Mouse (Mus musculus) stomach, embryonic 15.5 days (tissue): ENCODE data around the gene Csf2rb2. TPM values are rescaled to one million over a fixed set of nuclear protein-coding genes. Genes with fewer than 3 reads are reported as not detected.

ENCODE experiments used
- ATAC-seq: fragments of 200-750 bp; cut with Nextera tagmentation; 2 replicates; pipeline ENCODE4 v1.8.0; 2017; ENCODE audit warnings: low read depth, moderate number of reproducible peaks, moderate TSS enrichment; ENCODE audit not compliant: insufficient read depth, low FRiP score
- H3K27ac ChIP-seq: fragments of 300-500 bp; sonication (generic); 2 replicates; pipeline ENCODE4 v1.5.1; 2015; ENCODE audit warnings: mild to moderate bottlenecking, inconsistent platforms
- H3K27me3 ChIP-seq: fragments of 300-500 bp; sonication (generic); replicated peaks from 2 replicates; pipeline ENCODE4 v1.6.1; 2015; ENCODE audit warnings: inconsistent platforms
- H3K36me3 ChIP-seq: fragments of 300-500 bp; sonication (generic); 2 replicates; pipeline ENCODE4 v1.6.1; 2015; ENCODE audit warnings: inconsistent platforms
- H3K4me1 ChIP-seq: fragments of 300-500 bp; sonication (generic); 2 replicates; pipeline ENCODE4 v1.6.1; 2015; ENCODE audit warnings: inconsistent platforms
- H3K4me2 ChIP-seq: fragments of 300-500 bp; sonication (generic); 2 replicates; pipeline ENCODE4 v1.6.1; 2015; ENCODE audit warnings: mild to moderate bottlenecking, inconsistent platforms
- H3K4me3 ChIP-seq: fragments of 300-500 bp; sonication (generic); replicated peaks from 2 replicates; pipeline ENCODE4 v1.5.1; 2015; ENCODE audit warnings: inconsistent platforms
- H3K9ac ChIP-seq: fragments of 300-500 bp; sonication (generic); 2 replicates; pipeline ENCODE4 v1.6.1; 2015; ENCODE audit warnings: inconsistent platforms
- H3K9me3 ChIP-seq: fragments of 300-500 bp; sonication (generic); 2 replicates; pipeline ENCODE4 v1.6.1; 2016; ENCODE audit warnings: inconsistent platforms
- whole genome bisulfite sequencing: fragments of 180-500 bp; shearing (Covaris S2); methylation state at CpG from one replicate; pipeline ENCODE4 v1.1.7; 2015; 5-methylcytosine and 5-hydroxymethylcytosine counted together
- microRNA-seq: library from miRNA; unstranded; fragments of <30 nt; microRNA quantifications from one replicate; pipeline ENCODE4, GENCODE M21; 2016
- polyA plus RNA-seq: library from polyadenylated mRNA; unstranded; fragments of >200 nt; fragmentation: Nextera tagmentation; extraction: Ambion mirVana; gene quantifications from 2 replicates; pipeline ENCODE4 v1.2.1, GENCODE M21; 2015

Gene Csf2rb2
- polyA plus RNA-seq, 1 experiment from 2014 or later: 0.54 TPM

GRCm38 (mm10) chr15:78244695-78245492 is 60.6 kb downstream of the Csf2rb2 start, which contains the start of gene Ncf4:
Ncf4 (plus strand) TSS chr15:78244801.
- H3K4me3 ChIP-seq: no peak within 1 kb of the TSS
- no peaks in the 10 kb centered on the region for H3K27me3 ChIP-seq
- H3K27ac ChIP-seq: peak within 1 kb of the TSS; percentile 57; the same call in 1 of the 2 replicates
- H3K4me2 ChIP-seq: no peak within 1 kb of the TSS
- no peaks in the 10 kb centered on the region for H3K9me3 ChIP-seq
- H3K9ac ChIP-seq: no peak within 1 kb of the TSS
- WGBS: 60% methylated on average over 7 of the region's 7 CpGs
- peaks cover 10% of the 10 kb centered on the region for H3K4me1 ChIP-seq
- no peak for ATAC-seq
- H3K36me3 ChIP-seq: no peaks in the 10 kb centered on the region

- Histone ChIP-seq H3K9ac (no peak overlapping the region), H3K27me3 (no peaks in the 10 kb centered on the region), H3K4me3 (no peak overlapping the region), H3K4me2 (no peak overlapping the region), H3K4me1 (peaks cover 10% of the 10 kb centered on the region), H3K36me3 (no peaks in the 10 kb centered on the region), H3K9me3 (no peaks in the 10 kb centered on the region), H3K27ac (peak overlapping the region; percentile 57)
- no peak for ATAC-seq
- 56% methylated on average over 6 of the region's 6 CpGs for WGBS
Observed at GRCm38 (mm10) chr15:78243774-78244173, 61.7 kb downstream of the Csf2rb2 start.

- Histone ChIP-seq H3K27me3 (no peaks in the 10 kb centered on the region), H3K9me3 (no peaks in the 10 kb centered on the region), H3K9ac (no peak overlapping the region), H3K4me1 (peaks cover 10% of the 10 kb centered on the region), H3K4me2 (no peak overlapping the region), H3K27ac (peak overlapping the region; percentile 57), H3K4me3 (no peak overlapping the region), H3K36me3 (no peaks in the 10 kb centered on the region)
- no peak for ATAC-seq
- 75% methylated on average over 8 of the region's 8 CpGs for WGBS
Observed at GRCm38 (mm10) chr15:78243061-78243460, 62.5 kb downstream of the Csf2rb2 start.

- Histone ChIP-seq H3K9ac (no peak overlapping the region), H3K4me2 (no peak overlapping the region), H3K9me3 (no peaks in the 10 kb centered on the region), H3K36me3 (no peaks in the 10 kb centered on the region), H3K4me3 (no peak overlapping the region), H3K4me1 (peaks cover 10% of the 10 kb centered on the region), H3K27me3 (no peaks in the 10 kb centered on the region), H3K27ac (no peak overlapping the region)
- ATAC-seq: no peak
- WGBS: 35% methylated on average over 11 of the region's 11 CpGs
Observed at GRCm38 (mm10) chr15:78241335-78241734, 64.2 kb downstream of the Csf2rb2 start.

GRCm38 (mm10) chr15:78239956-78240617 is 65.4 kb downstream of the Csf2rb2 start:
- WGBS: 71% methylated on average over 14 of the region's 14 CpGs
- H3K4me3 ChIP-seq: no peak overlapping the region
- ATAC-seq: no peak

GRCm38 (mm10) chr15:78239453-78239852 is 66.1 kb downstream of the Csf2rb2 start:
- no peak overlapping the region for H3K9ac ChIP-seq
- no peak overlapping the region for H3K4me3 ChIP-seq
- no peak overlapping the region for H3K4me2 ChIP-seq
- peaks cover 10% of the 10 kb centered on the region for H3K4me1 ChIP-seq
- 24% methylated on average over 10 of the region's 10 CpGs for WGBS
- no peak overlapping the region for H3K27ac ChIP-seq
- 0 out of 2 replicates have a peak, but pooled peaks cover 3% of the 10 kb centered on the region for H3K27me3 ChIP-seq
- no peaks in the 10 kb centered on the region for H3K36me3 ChIP-seq
- ATAC-seq: no peak
- H3K9me3 ChIP-seq: no peaks in the 10 kb centered on the region

More at GRCm38 (mm10) chr15:78239956-78240617, 65.4 kb downstream of the Csf2rb2 start:
- Histone ChIP-seq H3K4me1 (peaks cover 10% of the 10 kb centered on the region), H3K9ac (no peak overlapping the region), H3K36me3 (no peaks in the 10 kb centered on the region), H3K4me2 (no peak overlapping the region), H3K27me3 (0 out of 2 replicates have a peak, but pooled peaks cover 3% of the 10 kb centered on the region), H3K9me3 (no peaks in the 10 kb centered on the region), H3K27ac (no peak overlapping the region)

GRCm38 (mm10) chr15:78234823-78235509 is 70.6 kb downstream of the Csf2rb2 start:
- no peaks in the 10 kb centered on the region for H3K4me1 ChIP-seq
- H3K9ac ChIP-seq: no peak overlapping the region
- no peaks in the 10 kb centered on the region for H3K9me3 ChIP-seq
- 0 out of 2 replicates have a peak, but pooled peaks cover 3% of the 10 kb centered on the region for H3K27me3 ChIP-seq
- ATAC-seq: 0 out of 2 replicates have a peak, but pooled peaks have one; percentile 27
- no peak overlapping the region for H3K27ac ChIP-seq
- H3K4me2 ChIP-seq: no peak overlapping the region
- WGBS: 69% methylated on average over 5 of the region's 5 CpGs
- no peak overlapping the region for H3K4me3 ChIP-seq
- H3K36me3 ChIP-seq: no peaks in the 10 kb centered on the region

Small RNAs within 50 kb of the gene (microRNA-seq; reads per million reads assigned to microRNA genes)
- gene Mir7676-1: not detected
- not detected for gene Mir7676-2

Other genes with a start within 250 kb of the Csf2rb2 start
- 0.12 and 0.13 TPM in 2 replicates for gene Cacng2, start 185.7 kb downstream of the Csf2rb2 start, polyA plus RNA-seq
- 64.6 and 70.7 TPM in 2 replicates for gene Ift27, start 131.6 kb downstream of the Csf2rb2 start, polyA plus RNA-seq
- 0.37 TPM in 1 of 2 replicates, not detected in the other for gene Pvalb, start 99.3 kb downstream of the Csf2rb2 start, polyA plus RNA-seq
- gene Ncf4, start 60.9 kb downstream of the Csf2rb2 start, polyA plus RNA-seq: 9.0 and 9.2 TPM in 2 replicates
- gene Csf2rb, start 20.0 kb upstream of the Csf2rb2 start, polyA plus RNA-seq: 2.7 and 3.7 TPM in 2 replicates
- gene Tex33, start 90.2 kb upstream of the Csf2rb2 start, polyA plus RNA-seq: not detected in 2 replicates
- gene Tst, start 100.2 kb upstream of the Csf2rb2 start, polyA plus RNA-seq: 67.4 and 89.8 TPM in 2 replicates
- 3.3 and 4.2 TPM in 2 replicates for gene Mpst, start 100.7 kb upstream of the Csf2rb2 start, polyA plus RNA-seq
- gene Kctd17, start 122.8 kb upstream of the Csf2rb2 start, polyA plus RNA-seq: 35.4 and 40.6 TPM in 2 replicates
- 0.64 and 1.8 TPM in 2 replicates for gene Tmprss6, start 162.9 kb upstream of the Csf2rb2 start, polyA plus RNA-seq
- 0.53 and 0.69 TPM in 2 replicates for gene Il2rb, start 189.6 kb upstream of the Csf2rb2 start, polyA plus RNA-seq
- 23.9 and 25.0 TPM in 2 replicates for gene C1qtnf6, start 225.7 kb upstream of the Csf2rb2 start, polyA plus RNA-seq
- 0.18 and 0.44 TPM in 2 replicates for gene Sstr3, start 239.0 kb upstream of the Csf2rb2 start, polyA plus RNA-seq